Mouse (Mus musculus) myocyte (in vitro differentiated cells): ENCODE results near the gene Nxph1. TPM values are rescaled to one million over a fixed set of nuclear protein-coding genes. Genes with fewer than 3 reads are reported as not detected.

Experiments used
- H3K27me3 ChIP-seq: one replicate; pipeline ENCODE4 v1.6.1; 2011; ENCODE audit not compliant: control insufficient read depth, insufficient read depth, insufficient read length
- H3K36me3 ChIP-seq: one replicate; pipeline ENCODE4 v1.6.1; 2011; ENCODE audit not compliant: control insufficient read depth, insufficient read depth
- H3K4me2 ChIP-seq: one replicate; pipeline ENCODE4 v1.6.1; 2011; ENCODE audit warnings: low read depth, control low read depth
- H3K4me3 ChIP-seq: one replicate; pipeline ENCODE4 v1.5.1; 2011; ENCODE audit warnings: mild to moderate bottlenecking, control low read depth, moderate library complexity
- H3K79me2 ChIP-seq: one replicate; pipeline ENCODE4 v1.6.1; 2011; ENCODE audit not compliant: control insufficient read depth, insufficient read depth
- H3ac ChIP-seq: one replicate; pipeline ENCODE4 v1.6.1; 2011; ENCODE audit not compliant: control insufficient read depth, insufficient read length
- CEBPB ChIP-seq: IDR thresholded peaks from 2 replicates; pipeline ENCODE4 v1.6.1; 2011; ENCODE audit warnings: mild to moderate bottlenecking, moderate library complexity; ENCODE audit not compliant: poor library complexity, insufficient read depth, severe bottlenecking
- E2F4 ChIP-seq: IDR thresholded peaks from one replicate; pipeline ENCODE4 v1.6.1; 2011; ENCODE audit warnings: mild to moderate bottlenecking, control low read depth, moderate library complexity; ENCODE audit not compliant: insufficient read depth
- MAX ChIP-seq: IDR thresholded peaks from one replicate; pipeline ENCODE4 v1.6.1; 2011; ENCODE audit warnings: low read depth, mild to moderate bottlenecking, control low read depth
- MYOD1 ChIP-seq, 3 experiments: IDR thresholded peaks; one replicate each; pipeline ENCODE4 v1.6.1; 2011; ENCODE audit warnings: control low read depth in 2 of 3, low read depth in 2 of 3, mild to moderate bottlenecking in 2 of 3, moderate library complexity in 1 of 3; ENCODE audit not compliant: insufficient read length in 2 of 3, control insufficient read depth in 1 of 3
- MYOG ChIP-seq, 3 experiments: IDR thresholded peaks; one replicate each; pipeline ENCODE4 v1.6.1; 2011; ENCODE audit warnings: control low read depth in 2 of 3, low read depth in 2 of 3, mild to moderate bottlenecking in 2 of 3; ENCODE audit not compliant: insufficient read length in 2 of 3, control insufficient read depth in 1 of 3, insufficient read depth in 1 of 3
- POLR2A ChIP-seq: IDR thresholded peaks from one replicate; pipeline ENCODE4 v1.6.1; 2011; ENCODE audit warnings: low read depth, mild to moderate bottlenecking, control low read depth, moderate library complexity; ENCODE audit not compliant: insufficient read length
- POLR2AphosphoS2 ChIP-seq: IDR thresholded peaks from one replicate; pipeline ENCODE4 v1.6.1; 2011; ENCODE audit warnings: low read depth, control low read depth; ENCODE audit not compliant: insufficient read length
- REST ChIP-seq: IDR thresholded peaks from one replicate; pipeline ENCODE4 v1.6.1; 2011; ENCODE audit warnings: mild to moderate bottlenecking, control low read depth, moderate library complexity; ENCODE audit not compliant: insufficient read depth, insufficient read length
- SRF ChIP-seq: IDR thresholded peaks from one replicate; pipeline ENCODE4 v1.6.1; 2011; ENCODE audit warnings: low read depth; ENCODE audit not compliant: control insufficient read depth, insufficient read length
- TCF12 ChIP-seq: IDR thresholded peaks from one replicate; pipeline ENCODE4 v1.6.1; 2011; ENCODE audit warnings: mild to moderate bottlenecking, control low read depth; ENCODE audit not compliant: poor library complexity, insufficient read depth, severe bottlenecking
- TCF3 ChIP-seq: IDR thresholded peaks from one replicate; pipeline ENCODE4 v1.6.1; 2011; ENCODE audit warnings: low read depth, control low read depth; ENCODE audit not compliant: insufficient read length
- USF1 ChIP-seq: IDR thresholded peaks from one replicate; pipeline ENCODE4 v1.6.1; 2011; ENCODE audit warnings: low read depth, mild to moderate bottlenecking, control low read depth, moderate library complexity
- polyA plus RNA-seq: library from polyadenylated mRNA; unstranded; fragments of >200 nt; fragmentation: generic; extraction: Trizol; gene quantifications from one replicate; pipeline ENCODE4 v1.2.1, GENCODE M21; 2012; ENCODE audit warnings: missing spikeins

Gene Nxph1
- polyA plus RNA-seq, 1 experiment, result not detected

DNA sequence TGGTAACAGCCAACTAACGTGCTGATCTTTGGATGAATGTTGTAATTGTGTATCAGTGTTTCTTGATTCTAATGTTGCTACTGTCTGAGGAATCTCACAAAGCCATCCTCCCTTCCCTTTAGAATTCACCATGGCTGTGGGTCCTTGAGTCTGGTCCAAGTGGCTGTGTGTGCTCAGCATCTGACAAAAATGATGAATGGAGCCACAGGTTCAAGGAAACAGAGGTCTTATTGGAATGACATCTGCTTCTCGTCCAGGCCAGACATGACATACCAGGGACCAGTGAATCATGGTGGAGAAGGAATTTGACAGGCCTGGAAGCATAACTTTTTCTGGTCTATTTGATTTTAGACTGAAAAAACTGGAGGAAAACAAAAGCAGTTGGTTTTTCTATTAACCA, 22.3 kb downstream of the Nxph1 start:
- no peak overlapping the region for H3K4me3 ChIP-seq
- no peaks in the 10 kb centered on the region for H3K79me2 ChIP-seq
- no peaks in the 10 kb centered on the region for H3K36me3 ChIP-seq
- H3ac ChIP-seq, result no peak overlapping the region
- no peak for TF ChIP-seq CEBPB
- no peak for TF ChIP-seq POLR2A
- TF ChIP-seq MAX, result no peak
- no peak for TF ChIP-seq USF1
- no peak for TF ChIP-seq TCF3
- TF ChIP-seq MYOG (IDR thresholded peaks at IDR 0.05; ENCODE audit: control insufficient read depth in 1 of 3, insufficient read depth in 1 of 3, insufficient read length in 2 of 3, low read depth in 2 of 3), result no peak
- no peak for TF ChIP-seq E2F4
- TF ChIP-seq POLR2AphosphoS2, result no peak
- no peak for TF ChIP-seq SRF
- TF ChIP-seq TCF12, result no peak
- no peak for TF ChIP-seq MYOD1 (IDR thresholded peaks at IDR 0.05; ENCODE audit: control insufficient read depth in 1 of 3, insufficient read length in 2 of 3, low read depth in 2 of 3)
- no peak for TF ChIP-seq REST
- no peaks in the 10 kb centered on the region for H3K27me3 ChIP-seq
- H3K4me2 ChIP-seq, result no peak overlapping the region

DNA sequence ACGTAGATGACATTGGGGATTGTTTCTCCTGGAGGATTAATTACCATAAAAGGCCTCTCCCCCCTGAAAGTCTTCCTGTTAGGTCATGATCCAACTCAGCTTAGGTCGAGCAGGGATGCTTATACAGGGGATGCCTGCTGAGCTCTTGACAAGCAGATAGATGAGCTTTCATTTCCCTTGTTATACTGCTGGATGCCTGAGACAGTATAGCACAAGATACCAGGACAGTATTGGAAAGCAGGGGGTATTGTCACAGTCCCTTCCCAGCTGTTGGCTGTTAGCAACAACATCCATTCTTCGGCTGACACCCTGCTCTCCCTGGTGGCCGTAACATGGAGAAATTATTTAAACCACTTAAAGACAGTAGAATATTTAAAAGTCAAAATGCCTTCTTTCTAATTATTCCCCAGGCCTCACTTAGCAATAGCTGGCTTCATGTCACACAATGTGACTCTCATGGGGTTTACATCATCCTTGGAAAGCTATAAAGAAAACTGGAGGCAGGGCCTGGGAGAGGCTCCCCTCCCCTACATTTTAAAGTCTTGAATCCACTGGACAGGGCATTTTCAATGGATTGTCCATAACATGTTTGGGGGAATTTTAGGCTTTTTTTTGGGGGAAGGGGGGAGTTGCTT, 31.1 kb downstream of the Nxph1 start:
- Histone ChIP-seq H3ac (no peak overlapping the region), H3K79me2 (no peaks in the 10 kb centered on the region), H3K4me3 (no peak overlapping the region), H3K4me2 (no peak overlapping the region), H3K36me3 (no peaks in the 10 kb centered on the region), H3K27me3 (no peaks in the 10 kb centered on the region)
- TF ChIP-seq MAX (no peak), CEBPB (no peak), E2F4 (no peak), TCF3 (no peak), POLR2A (no peak), USF1 (no peak), SRF (no peak), REST (no peak), POLR2AphosphoS2 (no peak), MYOD1 (IDR thresholded peaks at IDR 0.05; ENCODE audit: control insufficient read depth in 1 of 3, insufficient read length in 2 of 3, low read depth in 2 of 3) (no peak), MYOG (IDR thresholded peaks at IDR 0.05; ENCODE audit: control insufficient read depth in 1 of 3, insufficient read depth in 1 of 3, insufficient read length in 2 of 3, low read depth in 2 of 3) (no peak), TCF12 (no peak)

DNA sequence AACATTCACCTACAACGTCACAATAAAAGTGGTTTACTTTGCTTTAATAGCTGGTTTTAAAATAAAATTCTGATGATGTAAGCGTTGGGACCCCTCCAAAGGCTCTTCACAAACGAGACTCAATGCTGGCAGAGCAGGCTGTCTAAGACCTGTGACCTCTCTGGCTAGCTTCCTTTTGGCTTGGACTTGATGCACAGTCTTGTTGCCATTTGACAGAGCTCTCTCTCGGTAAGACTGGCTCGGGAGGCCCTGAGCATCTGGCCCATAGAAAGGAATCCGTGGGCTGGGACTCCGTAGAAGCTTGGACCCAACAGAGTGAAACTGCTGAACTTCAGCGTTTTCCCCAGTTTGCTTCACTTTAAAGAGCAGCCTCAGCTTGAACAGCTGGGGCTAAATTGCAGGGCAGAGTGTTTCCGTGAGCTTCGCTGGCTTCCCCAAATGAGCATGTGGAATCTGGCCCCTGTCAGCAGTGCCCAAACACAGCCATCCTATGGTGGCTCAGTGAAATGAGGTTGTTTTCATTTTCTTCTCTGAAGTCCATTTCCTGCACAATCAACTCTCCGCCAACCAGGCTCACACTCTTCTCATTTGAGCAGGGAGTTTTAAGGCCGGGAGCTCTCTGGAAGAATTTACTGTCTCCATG, 48.2 kb downstream of the Nxph1 start:
- Histone ChIP-seq H3ac (no peak overlapping the region), H3K79me2 (no peaks in the 10 kb centered on the region), H3K4me2 (peak overlapping the region; percentile 66), H3K4me3 (no peak overlapping the region), H3K27me3 (no peaks in the 10 kb centered on the region), H3K36me3 (no peaks in the 10 kb centered on the region)
- TF ChIP-seq TCF3, result no peak
- TF ChIP-seq REST, result no peak
- TF ChIP-seq E2F4, result no peak
- TF ChIP-seq SRF, result no peak
- no peak for TF ChIP-seq TCF12
- TF ChIP-seq POLR2AphosphoS2, result no peak
- TF ChIP-seq USF1, result no peak
- TF ChIP-seq MYOD1 (IDR thresholded peaks at IDR 0.05; ENCODE audit: control insufficient read depth in 1 of 3, insufficient read length in 2 of 3, low read depth in 2 of 3), result no peak
- no peak for TF ChIP-seq MYOG (IDR thresholded peaks at IDR 0.05; ENCODE audit: control insufficient read depth in 1 of 3, insufficient read depth in 1 of 3, insufficient read length in 2 of 3, low read depth in 2 of 3)
- TF ChIP-seq MAX, result no peak
- TF ChIP-seq CEBPB, result no peak
- TF ChIP-seq POLR2A, result no peak

DNA sequence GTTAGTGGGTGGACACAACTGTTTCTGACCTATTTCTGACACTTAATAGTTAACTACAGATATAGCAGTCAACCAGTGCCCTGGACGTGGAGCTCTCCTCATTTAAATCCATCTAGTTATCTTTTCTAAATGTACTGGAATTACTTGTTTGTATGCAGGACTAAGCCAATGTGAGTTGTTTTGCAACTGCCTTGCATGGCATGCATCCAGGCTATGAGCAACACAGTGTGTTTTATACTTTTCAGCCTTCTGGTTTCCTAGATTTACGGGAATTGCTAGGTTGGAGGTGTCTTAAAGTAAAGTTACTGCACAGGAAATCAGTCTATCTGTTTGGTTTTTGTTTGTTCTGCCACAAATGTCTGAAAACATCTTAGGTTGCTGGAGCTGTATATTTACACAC, 49.1 kb downstream of the Nxph1 start:
- Histone ChIP-seq H3K4me2 (peak overlapping the region; percentile 66), H3K27me3 (no peaks in the 10 kb centered on the region), H3ac (no peak overlapping the region), H3K79me2 (no peaks in the 10 kb centered on the region), H3K4me3 (no peak overlapping the region), H3K36me3 (no peaks in the 10 kb centered on the region)
- no peak for TF ChIP-seq MYOD1 (IDR thresholded peaks at IDR 0.05; ENCODE audit: control insufficient read depth in 1 of 3, insufficient read length in 2 of 3, low read depth in 2 of 3)
- TF ChIP-seq USF1, result no peak
- TF ChIP-seq MAX, result no peak
- TF ChIP-seq E2F4, result no peak
- TF ChIP-seq TCF3, result no peak
- no peak for TF ChIP-seq POLR2A
- TF ChIP-seq SRF, result no peak
- no peak for TF ChIP-seq TCF12
- TF ChIP-seq REST, result no peak
- TF ChIP-seq POLR2AphosphoS2, result no peak
- TF ChIP-seq CEBPB, result no peak
- TF ChIP-seq MYOG (IDR thresholded peaks at IDR 0.05; ENCODE audit: control insufficient read depth in 1 of 3, insufficient read depth in 1 of 3, insufficient read length in 2 of 3, low read depth in 2 of 3), result no peak
